Mouse (Mus musculus) frontal cortex, postnatal 10 days (tissue): ENCODE data around the gene Pstk.
"Not testable (repeated sequence)": the region's sequence is repeated elsewhere in the genome, so short reads cannot be mapped to it uniquely, and the experiment has no call there.

Experiments
- DNase-seq, 2 experiments: peaks; one replicate each; pipeline ENCODE4 v3.0.0; 2022; ENCODE audit warnings: low spot score in 2 of 2, mixed read lengths in 1 of 2

Gene Pstk

GRCm38 (mm10) chr7:131411941-131412270 lies 41.0 kb downstream of the Pstk start:
- DNase-seq: no peak

DNA sequence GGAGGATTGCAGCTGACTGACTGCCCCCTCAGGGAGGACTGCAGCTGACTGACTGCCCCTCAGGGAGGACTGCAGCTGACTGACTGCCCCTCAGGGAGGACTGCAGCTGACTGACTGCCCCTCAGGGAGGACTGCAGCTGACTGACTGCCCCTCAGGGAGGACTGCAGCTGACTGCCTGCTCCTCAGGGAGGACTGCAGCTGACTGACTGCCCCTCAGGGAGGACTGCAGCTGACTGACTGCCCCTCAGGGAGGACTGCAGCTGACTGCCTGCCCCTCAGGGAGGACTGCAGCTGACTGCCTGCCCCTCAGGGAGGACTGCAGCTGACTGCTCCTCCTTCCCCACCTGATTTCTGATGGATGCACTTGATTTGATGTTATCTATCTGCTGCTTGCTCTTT lies 45.8 kb downstream of the Pstk start:
- DNase-seq: not testable (repeated sequence)

DNA sequence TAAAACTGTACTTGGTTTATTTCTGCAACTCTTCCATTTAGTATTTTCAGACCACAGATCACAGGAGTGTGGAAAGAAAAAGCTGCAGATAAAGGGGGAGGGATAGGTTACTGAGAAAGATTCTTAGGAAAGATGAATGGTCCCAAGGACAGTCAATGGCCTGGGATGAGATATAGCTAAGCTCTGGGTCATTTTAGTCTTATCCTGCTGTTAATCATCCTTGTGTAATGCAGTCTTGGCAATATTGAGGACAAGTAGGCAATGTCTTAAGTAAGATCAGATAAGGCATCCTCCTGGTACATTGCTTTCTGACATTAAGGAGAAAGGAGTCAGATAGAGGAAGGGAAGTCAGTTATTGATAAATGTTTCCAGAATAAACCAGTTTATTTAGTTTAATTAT lies 46.7 kb downstream of the Pstk start:
- DNase-seq: no peak

DNA sequence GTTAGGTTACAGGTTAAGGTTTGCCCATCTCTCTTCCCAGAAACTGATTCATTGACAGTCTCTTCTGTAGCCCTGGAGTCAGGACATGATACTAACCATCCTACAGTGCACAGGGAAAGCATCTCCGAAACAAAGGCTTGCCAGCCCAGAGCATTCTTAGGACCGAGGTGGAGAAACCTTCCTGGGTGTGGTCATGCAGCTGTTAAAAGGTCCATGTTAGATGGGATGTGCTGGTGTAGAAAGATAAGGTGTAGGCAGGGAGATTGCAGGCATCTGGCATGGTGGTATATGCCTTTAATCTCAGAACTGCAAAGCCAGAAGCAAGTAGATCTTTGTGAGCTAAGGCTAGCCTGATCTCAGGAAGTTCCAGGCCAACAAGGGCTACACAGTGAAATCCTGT lies 54.0 kb downstream of the Pstk start:
- no peak for DNase-seq

DNA sequence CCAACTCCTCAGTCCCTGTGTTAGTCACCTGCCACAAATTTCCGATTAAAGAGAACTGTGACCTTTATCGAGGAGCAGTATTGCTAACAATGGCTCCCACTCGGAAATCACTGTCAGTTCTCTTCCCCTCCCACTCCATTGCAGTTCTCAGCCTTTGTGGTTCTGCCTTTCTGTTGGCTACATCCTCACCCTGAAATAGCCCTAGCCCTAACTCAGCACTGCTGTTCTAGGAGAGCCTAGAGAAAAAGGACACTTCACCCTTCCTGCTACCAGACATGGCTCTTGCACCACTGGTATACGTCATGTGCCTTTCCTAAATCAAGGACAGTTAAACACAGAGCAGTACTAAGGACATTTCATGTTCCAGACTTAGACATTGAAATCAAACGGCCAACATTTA lies 56.4 kb downstream of the Pstk start:
- no peak for DNase-seq

DNA sequence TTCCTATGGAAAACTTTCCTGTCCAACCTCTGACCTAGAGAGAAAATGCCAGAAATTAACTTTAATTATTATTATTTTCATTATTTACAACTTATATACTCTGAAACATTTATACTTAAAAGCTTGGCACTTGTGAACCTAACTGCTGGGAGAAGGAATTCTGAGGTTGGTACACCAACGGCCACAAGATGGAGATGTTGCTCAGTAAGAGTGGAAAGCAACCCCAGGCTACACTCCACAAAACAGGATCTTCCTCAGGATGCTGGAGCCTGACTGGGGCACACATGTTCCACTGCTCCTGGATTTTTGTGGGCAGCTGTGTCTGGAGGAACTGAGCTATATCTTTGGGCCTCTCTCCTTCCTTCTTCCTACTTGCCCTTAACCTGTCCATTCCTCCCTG lies 61.3 kb downstream of the Pstk start:
- DNase-seq: peak in 1 of 2 experiments; percentile 57

GRCm38 (mm10) chr7:131434276-131434675 lies 63.3 kb downstream of the Pstk start:
- DNase-seq: no peak

DNA sequence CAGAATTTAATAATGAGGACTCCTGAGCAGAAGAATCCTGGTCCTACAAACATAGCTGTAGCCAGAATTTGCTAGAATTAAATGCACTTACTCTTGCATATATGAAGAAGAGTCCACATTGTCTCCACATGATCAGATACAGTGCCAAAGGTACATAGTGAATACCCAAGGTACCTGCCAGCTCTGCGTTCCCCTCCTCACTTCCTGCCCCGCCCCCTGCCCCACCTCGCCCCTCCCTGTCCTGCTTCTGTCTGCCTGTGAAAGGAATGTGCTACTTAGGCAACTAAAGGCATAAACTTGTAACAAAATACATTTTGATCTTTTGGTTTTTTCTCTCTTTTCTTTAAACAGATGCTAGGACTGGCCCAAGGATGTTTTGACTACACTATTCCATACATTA lies 66.1 kb downstream of the Pstk start:
- no peak for DNase-seq
